Mouse (Mus musculus) liver, postnatal 0 days (tissue): Measurements from ENCODE around the gene Sh3gl1. TPM values are rescaled to one million over a fixed set of nuclear protein-coding genes. Genes with fewer than 3 reads are reported as not detected.
"Not testable (repeated sequence)": the region's sequence is repeated elsewhere in the genome, so short reads cannot be mapped to it uniquely, and the experiment has no call there.

ENCODE experiments used
- ATAC-seq: fragments of 200-750 bp; cut with Nextera tagmentation; 2 replicates; pipeline ENCODE4 v1.8.0; 2017; ENCODE audit warnings: mild to moderate bottlenecking, moderate library complexity
- DNase-seq: peaks from one replicate; pipeline ENCODE4 v3.0.0-alpha.2; 2016
- H3K27ac ChIP-seq: fragments of 300-500 bp; sonication (generic); 2 replicates; pipeline ENCODE4 v1.5.1; 2014; ENCODE audit warnings: antibody characterized with exemption, moderate library complexity, mild to moderate bottlenecking, low read depth
- H3K27me3 ChIP-seq: fragments of 300-500 bp; sonication (generic); 2 replicates; pipeline ENCODE4 v1.6.1; 2014; ENCODE audit warnings: low read length, control low read depth, mixed read lengths; ENCODE audit not compliant: insufficient read depth
- H3K36me3 ChIP-seq: fragments of 300-500 bp; sonication (generic); replicated peaks from 2 replicates; pipeline ENCODE4 v1.6.1; 2014; ENCODE audit warnings: mild to moderate bottlenecking, control low read depth, low read length, moderate library complexity, mixed read lengths; ENCODE audit not compliant: insufficient read depth
- H3K4me1 ChIP-seq: fragments of 300-500 bp; sonication (generic); 2 replicates; pipeline ENCODE4 v1.6.1; 2014; ENCODE audit warnings: antibody characterized with exemption, mild to moderate bottlenecking, control low read depth; ENCODE audit not compliant: insufficient read depth
- H3K4me2 ChIP-seq: fragments of 300-500 bp; sonication (generic); 2 replicates; pipeline ENCODE4 v1.6.1; 2014; ENCODE audit warnings: low read depth, mild to moderate bottlenecking, low read length, moderate library complexity, mixed read lengths
- H3K4me3 ChIP-seq: fragments of 300-500 bp; sonication (generic); 2 replicates; pipeline ENCODE4 v1.5.1; 2014; ENCODE audit warnings: low read depth, low read length
- H3K9ac ChIP-seq: fragments of 300-500 bp; sonication (generic); replicated peaks from 2 replicates; pipeline ENCODE4 v1.6.1; 2014; ENCODE audit warnings: mild to moderate bottlenecking, moderate library complexity
- H3K9me3 ChIP-seq: fragments of 300-500 bp; sonication (generic); 2 replicates; pipeline ENCODE4 v1.6.1; 2016; ENCODE audit warnings: mild to moderate bottlenecking, control low read depth, low read length, mixed read lengths
- CTCF ChIP-seq: sonication (generic); IDR thresholded peaks from 2 replicates; pipeline ENCODE4 v1.5.1; 2016; ENCODE audit warnings: antibody characterized with exemption, low read depth
- EP300 ChIP-seq: IDR thresholded peaks from 2 replicates; pipeline ENCODE4 v1.6.1; 2016; ENCODE audit warnings: antibody characterized with exemption, low read depth, mild to moderate bottlenecking
- WGBS: fragments of 180-500 bp; shearing (Covaris S2); extraction: QIAGEN DNeasy Blood & Tissue Kit; methylation state at CpG from one replicate; pipeline ENCODE4 v1.1.7; 2014; ENCODE audit not compliant: insufficient replicate concordance; 5-methylcytosine and 5-hydroxymethylcytosine counted together
- polyA plus RNA-seq: library from polyadenylated mRNA; unstranded; fragments of >200 nt; fragmentation: Nextera tagmentation; extraction: Ambion mirVana; gene quantifications from 2 replicates; pipeline ENCODE4 v1.2.1, GENCODE M21; 2015

The Sh3gl1 gene
- polyA plus RNA-seq = 35.9 and 37.1 TPM in 2 replicates

DNA sequence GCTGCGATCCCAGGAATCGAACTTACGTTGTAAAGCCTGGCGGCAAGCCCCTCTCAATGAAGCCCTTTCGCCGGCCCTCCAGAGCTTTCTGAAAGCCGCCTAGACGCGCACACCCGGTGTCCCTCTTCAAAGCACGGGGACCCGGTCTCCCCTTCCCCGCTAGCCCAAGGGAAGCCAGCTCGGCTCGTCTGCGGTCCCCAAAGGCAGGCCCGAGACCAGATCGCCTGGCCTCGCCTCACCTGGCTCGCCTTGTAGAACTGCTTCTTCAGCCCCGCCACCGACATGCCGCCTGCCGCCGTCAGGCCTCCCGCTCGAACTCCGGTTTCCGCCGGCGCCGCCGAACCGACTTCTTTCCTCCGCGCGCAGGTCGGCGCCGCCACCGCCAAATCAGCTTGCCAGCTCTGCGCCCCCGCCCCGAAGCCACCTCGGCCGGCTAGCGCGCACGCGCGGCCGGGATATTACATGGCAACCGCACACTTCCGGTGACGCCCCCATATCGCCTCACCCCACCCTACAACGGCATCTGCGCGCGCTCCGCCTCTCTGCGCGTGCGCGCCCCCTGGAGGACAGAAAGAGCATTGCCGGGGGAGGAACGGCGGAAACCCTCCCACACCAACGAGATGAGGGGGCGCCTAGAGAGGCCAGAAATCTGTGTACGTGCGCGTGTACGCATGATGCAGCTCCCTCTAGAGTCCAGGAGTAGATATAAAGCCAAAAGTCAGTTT lies at the start of gene Sh3gl1:
Gene Sh3gl1 (minus strand): TSS at position 460 of the 725 bp plus-strand sequence.
- WGBS = under 1% methylated on average over 69 of the region's 74 CpGs
- H3K36me3 ChIP-seq = peaks cover 8% of the 10 kb centered on the region
- DNase-seq = peak; percentile 99
- H3K4me1 ChIP-seq = peaks cover 40% of the 10 kb centered on the region
- H3K4me2 ChIP-seq = peak within 1 kb of the TSS; percentile 67
- H3K4me3 ChIP-seq = peak within 1 kb of the TSS; percentile 98
- peak within 1 kb of the TSS; percentile 97 for H3K27ac ChIP-seq
- peak; percentile 87 for ATAC-seq
- H3K27me3 ChIP-seq = no peaks in the 10 kb centered on the region
- H3K9ac ChIP-seq = peak within 1 kb of the TSS; percentile 93
- no peaks in the 10 kb centered on the region for H3K9me3 ChIP-seq
- TF ChIP-seq EP300 (peak; percentile 86), CTCF (peak; percentile 100)

DNA sequence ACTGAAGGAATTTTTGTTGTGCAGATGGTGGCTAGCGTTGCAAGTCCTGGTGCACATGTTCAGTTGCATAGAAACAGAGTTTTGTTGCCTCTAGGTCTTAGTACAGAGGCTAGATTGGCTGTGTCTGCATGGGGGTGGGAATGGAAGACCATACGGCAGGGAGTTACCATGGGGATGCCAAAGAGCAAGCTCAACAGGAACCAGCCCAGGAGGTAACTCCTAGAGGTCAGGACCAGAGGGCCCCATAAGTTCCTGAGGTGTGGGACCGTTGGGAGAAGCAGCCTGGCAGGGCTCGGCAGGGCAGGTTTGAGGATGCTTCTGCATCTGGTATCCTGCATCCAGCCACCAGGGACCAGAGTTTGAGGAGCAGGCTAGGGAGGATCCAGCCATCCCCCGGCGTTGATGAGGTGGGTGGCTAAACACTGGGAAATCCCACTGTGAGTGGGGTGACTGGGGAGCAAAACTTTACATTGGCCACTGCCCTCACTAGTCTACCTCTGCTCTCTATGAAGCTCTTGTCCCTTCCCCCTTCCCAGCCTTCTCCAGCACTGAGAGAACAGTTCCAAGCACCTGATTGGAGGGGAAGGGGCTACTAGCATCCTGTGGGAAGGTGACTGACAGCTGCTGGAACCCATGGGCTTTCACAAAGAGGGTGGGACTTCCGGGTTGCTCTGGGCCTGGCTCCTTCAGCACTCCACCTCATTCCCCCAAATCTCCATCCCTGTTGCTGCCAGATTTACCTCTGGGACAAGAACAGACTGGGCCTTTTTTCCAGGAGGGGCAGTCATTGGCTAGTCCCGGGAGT lies 44.5 kb upstream of the Sh3gl1 start:
- Histone ChIP-seq H3K9ac (peak overlapping the region; percentile 91), H3K36me3 (peaks cover 10% of the 10 kb centered on the region), H3K4me3 (peak overlapping the region; percentile 82), H3K4me2 (peak overlapping the region; percentile 99), H3K27me3 (no peaks in the 10 kb centered on the region), H3K4me1 (peaks cover 20% of the 10 kb centered on the region), H3K9me3 (no peaks in the 10 kb centered on the region), H3K27ac (no peak overlapping the region)
- no peak for ATAC-seq
- peak; percentile 38 for DNase-seq
- WGBS = 16% methylated on average over 8 of the region's 8 CpGs
- TF ChIP-seq EP300 (no peak), CTCF (no peak)

DNA sequence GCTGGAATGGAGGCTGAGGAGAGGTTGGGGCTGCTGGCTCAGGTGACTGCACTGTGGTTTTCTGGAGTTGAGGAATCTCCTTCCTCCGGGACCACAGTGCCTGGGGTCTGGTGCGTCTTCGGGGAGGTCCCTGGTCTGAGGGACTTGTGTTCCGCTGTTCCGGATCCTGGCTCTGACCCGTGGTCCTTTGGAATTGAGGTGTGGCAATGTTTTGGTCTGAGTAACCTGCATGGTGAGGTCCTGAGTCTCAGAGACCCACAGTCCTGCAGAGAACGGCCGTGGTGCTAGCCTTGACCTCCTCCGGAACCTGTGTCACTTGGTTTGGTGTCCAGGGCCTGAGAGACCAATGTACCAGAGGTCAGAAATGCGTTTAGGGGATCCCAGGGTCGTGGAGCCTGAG lies 43.5 kb upstream of the Sh3gl1 start:
- Histone ChIP-seq H3K36me3 (peaks cover 10% of the 10 kb centered on the region), H3K27me3 (no peaks in the 10 kb centered on the region), H3K4me3 (peak overlapping the region; percentile 82), H3K9me3 (no peaks in the 10 kb centered on the region), H3K4me2 (peak overlapping the region; percentile 99), H3K27ac (peak overlapping the region; percentile 88), H3K9ac (peak overlapping the region; percentile 91), H3K4me1 (peaks cover 27% of the 10 kb centered on the region)
- WGBS = under 1% methylated on average over 11 of the region's 11 CpGs
- DNase-seq = peak; percentile 38
- TF ChIP-seq CTCF (no peak), EP300 (no peak)
- no peak for ATAC-seq

DNA sequence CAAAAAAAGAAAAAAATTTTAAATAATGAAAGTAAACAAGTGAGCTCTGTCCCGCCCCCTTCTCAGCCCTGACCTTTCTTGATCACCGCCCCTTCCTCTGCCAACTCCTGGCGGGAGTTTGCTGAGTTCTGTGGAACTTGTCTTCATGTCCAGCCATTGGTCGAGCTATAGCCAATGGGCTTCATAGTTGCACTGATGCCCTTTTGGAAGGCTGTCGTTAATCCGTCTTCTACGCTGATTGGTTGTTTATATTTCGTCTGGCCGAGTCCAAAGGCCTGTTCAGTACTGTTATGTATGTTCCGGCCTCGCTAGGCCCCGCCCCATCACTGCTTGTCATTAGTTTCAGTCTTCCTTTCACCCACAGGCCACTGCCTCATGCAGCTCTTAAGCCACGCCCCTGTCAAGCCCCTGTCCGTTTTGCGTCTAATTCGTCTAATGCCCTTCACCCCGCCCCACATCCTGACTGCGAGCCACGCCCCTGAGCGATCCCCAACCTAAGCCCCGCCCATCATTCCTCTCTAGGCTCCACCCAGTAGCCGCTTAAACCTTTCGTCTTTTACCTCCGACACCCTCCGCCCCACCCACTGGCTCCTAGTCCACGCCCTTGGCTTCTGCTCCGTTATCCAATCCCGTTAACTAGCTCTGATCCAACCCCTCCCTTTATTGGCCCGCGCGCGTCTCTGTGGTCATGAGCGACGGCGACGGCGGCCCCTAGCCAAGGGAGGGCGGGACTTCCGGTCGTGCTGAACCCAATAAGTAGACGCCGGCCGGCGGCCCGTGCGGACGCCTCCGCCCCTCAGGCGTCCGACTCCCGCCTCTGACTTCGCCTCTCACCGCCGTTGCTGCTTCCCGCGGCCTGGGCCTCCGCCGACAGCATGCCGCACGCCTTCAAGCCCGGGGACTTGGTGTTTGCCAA lies 42.7 kb upstream of the Sh3gl1 start, which contains the start of gene Hdgfl2:
Gene Hdgfl2 (plus strand): TSS at position 755 of the 916 bp plus-strand sequence.
- Histone ChIP-seq H3K27me3 (no peaks in the 10 kb centered on the region), H3K4me1 (peaks cover 30% of the 10 kb centered on the region), H3K9ac (peak within 1 kb of the TSS; percentile 91), H3K4me3 (peak within 1 kb of the TSS; percentile 82), H3K4me2 (peak within 1 kb of the TSS; percentile 99), H3K9me3 (no peaks in the 10 kb centered on the region), H3K27ac (peak within 1 kb of the TSS; percentile 89), H3K36me3 (peaks cover 7% of the 10 kb centered on the region)
- TF ChIP-seq EP300 = peak; percentile 64; the same call in 1 of the 2 replicates
- TF ChIP-seq CTCF = no peak
- peak; percentile 89 for ATAC-seq
- peak; percentile 99 for DNase-seq
- 0% methylated on average over 59 of the region's 61 CpGs for WGBS

DNA sequence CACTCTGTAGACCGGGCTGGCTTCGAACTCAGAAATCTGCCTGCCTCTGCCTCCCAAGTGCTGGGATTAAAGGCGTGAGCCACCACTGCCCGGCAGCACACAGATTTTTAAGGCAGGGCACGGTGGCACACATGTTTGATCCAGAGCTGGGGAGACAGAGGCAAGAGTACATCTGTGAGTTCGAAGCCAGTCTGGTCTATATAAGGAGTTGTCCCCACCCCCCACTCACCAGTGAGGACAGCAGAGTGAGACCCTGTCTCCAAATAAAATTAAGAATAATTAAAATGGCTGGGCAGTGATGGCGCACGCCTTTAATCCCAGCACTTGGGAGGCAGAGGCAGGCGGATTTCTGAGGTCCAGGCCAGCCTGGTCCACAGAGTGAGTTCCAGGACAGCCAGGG lies 41.9 kb upstream of the Sh3gl1 start:
- H3K9me3 ChIP-seq, H3K36me3 ChIP-seq, DNase-seq, H3K27me3 ChIP-seq, ATAC-seq: not testable (repeated sequence)
- peak overlapping the region; percentile 89 for H3K27ac ChIP-seq
- peak overlapping the region; percentile 66 for H3K4me2 ChIP-seq
- peak overlapping the region; percentile 42 for H3K4me3 ChIP-seq
- 58% methylated on average over 9 of the region's 9 CpGs for whole genome bisulfite sequencing
- H3K4me1 ChIP-seq = peaks cover 35% of the 10 kb centered on the region
- H3K9ac ChIP-seq = 0 out of 2 replicates have a peak overlapping the region, but pooled peaks have one; percentile 38
